Mouse (Mus musculus) lung, postnatal 0 days (tissue): ENCODE measurements around the gene Sf3a3. TPM values are rescaled to one million over a fixed set of nuclear protein-coding genes. Genes with fewer than 3 reads are reported as not detected.

Experiments used
- ATAC-seq: fragments of 200-750 bp; cut with Nextera tagmentation; 2 replicates; pipeline ENCODE4 v1.8.0; 2017; ENCODE audit warnings: moderate library complexity
- DNase-seq: peaks from one replicate; pipeline ENCODE4 v3.0.0-alpha.2; 2016; ENCODE audit warnings: low spot score
- H3K27ac ChIP-seq: fragments of 300-500 bp; sonication (generic); 2 replicates; pipeline ENCODE4 v1.5.1; 2014; ENCODE audit warnings: antibody characterized with exemption, mild to moderate bottlenecking, low read length, mixed read lengths
- H3K27me3 ChIP-seq: fragments of 300-500 bp; sonication (generic); replicated peaks from 2 replicates; pipeline ENCODE4 v1.6.1; 2014; ENCODE audit warnings: low read length, mixed read lengths; ENCODE audit not compliant: insufficient read depth
- H3K36me3 ChIP-seq: fragments of 300-500 bp; sonication (generic); 2 replicates; pipeline ENCODE4 v1.6.1; 2014; ENCODE audit warnings: low read length, mixed read lengths; ENCODE audit not compliant: insufficient read depth
- H3K4me1 ChIP-seq: fragments of 300-500 bp; sonication (generic); 2 replicates; pipeline ENCODE4 v1.6.1; 2014; ENCODE audit warnings: antibody characterized with exemption, low read depth, low read length, mixed read lengths; ENCODE audit not compliant: insufficient read depth
- H3K4me2 ChIP-seq: fragments of 300-500 bp; sonication (generic); replicated peaks from 2 replicates; pipeline ENCODE4 v1.6.1; 2014; ENCODE audit warnings: low read depth, mild to moderate bottlenecking, low read length, moderate library complexity, mixed read lengths
- H3K4me3 ChIP-seq: fragments of 300-500 bp; sonication (generic); 2 replicates; pipeline ENCODE4 v1.5.1; 2014; ENCODE audit warnings: low read depth, low read length
- H3K9ac ChIP-seq: fragments of 300-500 bp; sonication (generic); replicated peaks from 2 replicates; pipeline ENCODE4 v1.6.1; 2014; ENCODE audit warnings: low read depth, mild to moderate bottlenecking
- H3K9me3 ChIP-seq: fragments of 300-500 bp; sonication (generic); 2 replicates; pipeline ENCODE4 v1.6.1; 2016; ENCODE audit warnings: low read length, mixed read lengths
- CTCF ChIP-seq: IDR thresholded peaks from 2 replicates; pipeline ENCODE4 v1.5.1; 2016; ENCODE audit warnings: antibody characterized with exemption, mild to moderate bottlenecking
- EP300 ChIP-seq: IDR thresholded peaks from 2 replicates; pipeline ENCODE4 v1.6.1; 2016; ENCODE audit warnings: antibody characterized with exemption, mild to moderate bottlenecking, control low read depth
- WGBS: fragments of 180-500 bp; shearing (Covaris S2); extraction: QIAGEN DNeasy Blood & Tissue Kit; methylation state at CpG from one replicate; pipeline ENCODE4 v1.1.7; 2014; 5-methylcytosine and 5-hydroxymethylcytosine counted together
- polyA plus RNA-seq: library from polyadenylated mRNA; unstranded; fragments of >200 nt; fragmentation: Nextera tagmentation; extraction: Ambion mirVana; gene quantifications from 2 replicates; pipeline ENCODE4 v1.2.1, GENCODE M21; 2015

The Sf3a3 gene
- 49.1 and 57.1 TPM in 2 replicates for polyA plus RNA-seq

GRCm38 (mm10) chr4:124714545-124715481 lies at the start of gene Sf3a3:
Sf3a3 (plus strand) TSS chr4:124714776.
- H3K9me3 ChIP-seq, result no peaks in the 10 kb centered on the region
- DNase-seq, result peak; percentile 97
- peak within 1 kb of the TSS; percentile 84 for H3K4me3 ChIP-seq
- peaks cover 5% of the 10 kb centered on the region for H3K4me1 ChIP-seq
- WGBS, result under 1% methylated on average over 57 of the region's 57 CpGs
- H3K36me3 ChIP-seq, result no peaks in the 10 kb centered on the region
- H3K9ac ChIP-seq, result peak within 1 kb of the TSS; percentile 86
- peak; percentile 96 for ATAC-seq
- peak within 1 kb of the TSS; percentile 32; the same call in 1 of the 2 replicates for H3K27ac ChIP-seq
- peak within 1 kb of the TSS; percentile 93 for H3K4me2 ChIP-seq
- no peaks in the 10 kb centered on the region for H3K27me3 ChIP-seq
- TF ChIP-seq CTCF, result peak; percentile 94
- no peak for TF ChIP-seq EP300

- no peak for DNase-seq
- H3K27me3 ChIP-seq, result peaks cover 32% of the 10 kb centered on the region
- H3K27ac ChIP-seq, result no peak overlapping the region
- no peaks in the 10 kb centered on the region for H3K36me3 ChIP-seq
- H3K9me3 ChIP-seq, result no peaks in the 10 kb centered on the region
- H3K4me3 ChIP-seq, result no peak overlapping the region
- no peak overlapping the region for H3K4me2 ChIP-seq
- WGBS, result 50% methylated on average over 14 of the region's 14 CpGs
- no peak for TF ChIP-seq EP300
- TF ChIP-seq CTCF, result no peak
- no peak overlapping the region for H3K9ac ChIP-seq
- no peak for ATAC-seq
- no peaks in the 10 kb centered on the region for H3K4me1 ChIP-seq
Measured at GRCm38 (mm10) chr4:124667476-124668033, 47.0 kb upstream of the Sf3a3 start.

GRCm38 (mm10) chr4:124668078-124668477 lies 46.5 kb upstream of the Sf3a3 start:
- Histone ChIP-seq H3K4me3 (no peak overlapping the region), H3K27ac (no peak overlapping the region), H3K4me2 (no peak overlapping the region), H3K27me3 (peaks cover 26% of the 10 kb centered on the region), H3K4me1 (no peaks in the 10 kb centered on the region), H3K36me3 (no peaks in the 10 kb centered on the region), H3K9ac (no peak overlapping the region), H3K9me3 (no peaks in the 10 kb centered on the region)
- no peak for DNase-seq
- TF ChIP-seq EP300 (no peak), CTCF (no peak)
- ATAC-seq, result no peak
- 38% methylated on average over 8 of the region's 8 CpGs for WGBS

GRCm38 (mm10) chr4:124670232-124670631 lies 44.3 kb upstream of the Sf3a3 start:
- H3K27me3 ChIP-seq, result peaks cover 17% of the 10 kb centered on the region; the same call in 1 of the 2 replicates
- no peaks in the 10 kb centered on the region for H3K9me3 ChIP-seq
- H3K27ac ChIP-seq, result no peak overlapping the region
- no peak overlapping the region for H3K4me3 ChIP-seq
- ATAC-seq (no peak), DNase-seq (no peak)
- H3K4me1 ChIP-seq, result no peaks in the 10 kb centered on the region
- WGBS, result 60% methylated on average over 8 of the region's 8 CpGs
- no peak for TF ChIP-seq EP300
- TF ChIP-seq CTCF, result no peak
- H3K9ac ChIP-seq, result no peak overlapping the region
- H3K36me3 ChIP-seq, result no peaks in the 10 kb centered on the region
- no peak overlapping the region for H3K4me2 ChIP-seq

GRCm38 (mm10) chr4:124671583-124671982 lies 43.0 kb upstream of the Sf3a3 start:
- Histone ChIP-seq H3K4me2 (no peak overlapping the region), H3K36me3 (no peaks in the 10 kb centered on the region), H3K4me1 (no peaks in the 10 kb centered on the region), H3K9ac (no peak overlapping the region), H3K27me3 (peaks cover 17% of the 10 kb centered on the region; the same call in 1 of the 2 replicates), H3K9me3 (no peaks in the 10 kb centered on the region), H3K27ac (no peak overlapping the region), H3K4me3 (no peak overlapping the region)
- DNase-seq, result no peak
- TF ChIP-seq CTCF (no peak), EP300 (no peak)
- 20% methylated on average over 7 of the region's 7 CpGs for WGBS
- ATAC-seq, result no peak
